Mouse (Mus musculus) fat pad, adult 2 months (tissue): ENCODE results near the gene Ccdc150.

Experiments used
- DNase-seq: peaks from one replicate; pipeline ENCODE4 v3.0.0-alpha.2; 2011; ENCODE audit warnings: low read depth, low spot score; ENCODE audit errors: extremely low read depth

The Ccdc150 gene

GRCm38 (mm10) chr1:54250158-54250866, at the start of gene Ccdc150:
Ccdc150 (plus strand) TSS chr1:54250683.
- DNase-seq, result peak; percentile 50

- DNase-seq, result no peak
These were observed 30.2 kb upstream of the Ccdc150 start for GRCm38 (mm10) chr1:54220273-54220672.

GRCm38 (mm10) chr1:54242722-54243121, 7.8 kb upstream of the Ccdc150 start:
- DNase-seq, result no peak

- DNase-seq, result no peak
These were observed 25.1 kb downstream of the Ccdc150 start for GRCm38 (mm10) chr1:54275552-54275951.

GRCm38 (mm10) chr1:54279628-54280027, 29.1 kb downstream of the Ccdc150 start:
- DNase-seq, result no peak

- no peak for DNase-seq
These were observed 30.2 kb downstream of the Ccdc150 start for GRCm38 (mm10) chr1:54280651-54281050.

- DNase-seq, result no peak
These were observed 55.9 kb downstream of the Ccdc150 start for GRCm38 (mm10) chr1:54306404-54306803.

GRCm38 (mm10) chr1:54326647-54327046, 76.2 kb downstream of the Ccdc150 start:
- DNase-seq, result no peak

GRCm38 (mm10) chr1:54327876-54328545, 77.5 kb downstream of the Ccdc150 start:
- no peak for DNase-seq

GRCm38 (mm10) chr1:54332988-54333387, 82.5 kb downstream of the Ccdc150 start:
- DNase-seq, result no peak

GRCm38 (mm10) chr1:54354786-54355185, 104.3 kb downstream of the Ccdc150 start:
- DNase-seq, result no peak

- no peak for DNase-seq
These were observed 105.0 kb downstream of the Ccdc150 start for GRCm38 (mm10) chr1:54355485-54355884.

GRCm38 (mm10) chr1:54356566-54356965, 106.1 kb downstream of the Ccdc150 start:
- no peak for DNase-seq

GRCm38 (mm10) chr1:54377506-54378051, 127.1 kb downstream of the Ccdc150 start:
- no peak for DNase-seq

GRCm38 (mm10) chr1:54380978-54381914, 130.8 kb downstream of the Ccdc150 start:
- no peak for DNase-seq

- DNase-seq, result no peak
These were observed 133.7 kb downstream of the Ccdc150 start for GRCm38 (mm10) chr1:54384221-54384620.

GRCm38 (mm10) chr1:54402736-54403135, 152.3 kb downstream of the Ccdc150 start:
- no peak for DNase-seq
